Mouse (Mus musculus) CD4-positive, CD25-positive, alpha-beta regulatory T cell (primary cell): Measurements from ENCODE around the gene Rd3l. TPM values are rescaled to one million over a fixed set of nuclear protein-coding genes. Genes with fewer than 3 reads are reported as not detected.

Experiments used
- polyA plus RNA-seq: library from polyadenylated mRNA; unstranded; fragments of 100-300 nt; shearing (Covaris generic); gene quantifications from one replicate; pipeline ENCODE4 v1.2.1, GENCODE M21; 2017

Gene Rd3l
- polyA plus RNA-seq, result not detected

DNA sequence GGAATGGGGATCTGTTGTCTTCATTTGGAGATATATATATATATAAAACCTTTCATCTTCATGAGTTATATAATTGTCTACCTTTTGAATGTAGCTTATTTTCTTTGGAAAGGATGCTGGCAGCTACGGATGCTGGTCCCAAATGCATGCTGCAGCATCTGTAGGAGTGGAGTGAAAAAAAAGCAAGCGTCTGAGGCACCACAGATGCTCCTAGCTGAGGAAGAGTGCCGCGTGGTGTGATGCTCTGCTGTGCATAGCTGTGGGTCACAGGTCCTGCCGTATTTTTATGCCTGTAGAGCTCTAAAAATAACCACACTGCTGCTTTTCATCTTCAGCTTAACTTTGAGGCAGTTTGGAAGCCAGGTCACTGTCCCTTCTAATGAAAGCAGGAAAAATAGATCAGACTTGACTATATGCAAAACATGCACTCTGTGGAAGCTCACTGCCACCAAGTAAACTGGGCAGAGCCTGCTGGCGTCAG, at the start of gene Rd3l:
Rd3l (minus strand) TSS at position 431 of the 481 bp plus-strand sequence.

GRCm38 (mm10) chr12:111971231-111971686, 9.9 kb downstream of the Rd3l start, which contains the start of gene Tdrd9:
Tdrd9 (plus strand) TSS chr12:111971559.

DNA sequence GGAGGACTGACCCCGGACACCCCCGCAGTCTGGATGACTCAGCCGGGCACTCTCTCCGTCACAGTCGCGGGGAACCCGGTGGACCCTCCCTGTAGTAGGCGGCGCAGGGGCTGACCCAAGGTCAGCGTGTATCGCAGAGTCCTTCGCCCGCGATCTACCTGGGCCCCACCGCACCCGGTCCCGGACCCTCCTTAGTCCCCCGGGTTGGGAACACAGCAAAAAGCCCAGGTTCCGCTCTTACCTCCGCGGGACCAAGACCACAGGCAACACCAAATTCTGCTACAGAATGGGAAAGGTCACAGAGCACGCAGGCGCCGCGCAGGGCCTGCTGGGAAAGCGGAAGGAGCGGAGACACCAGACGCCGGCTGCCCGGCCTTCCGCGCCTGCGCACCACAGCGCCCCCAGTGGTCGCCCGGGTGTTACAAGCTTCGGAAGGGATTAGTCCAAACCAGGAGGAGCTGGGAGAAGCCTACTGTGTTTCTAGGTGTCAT, 14.4 kb downstream of the Rd3l start, which contains the start of gene Atp5mpl:
Atp5mpl (minus strand) TSS at position 295 of the 491 bp plus-strand sequence.

Other genes starting within 250 kb of the Rd3l start
- 54.3 TPM for gene Klc1, start 222.5 kb downstream of the Rd3l start, polyA plus RNA-seq
- gene Xrcc3, start 167.4 kb downstream of the Rd3l start, polyA plus RNA-seq, result 4.1 TPM
- 8.5 TPM for gene Zfyve21, start 167.1 kb downstream of the Rd3l start, polyA plus RNA-seq
- 75.9 TPM for gene Ppp1r13b, start 73.2 kb downstream of the Rd3l start, polyA plus RNA-seq
- gene Atp5mpl, start 14.3 kb downstream of the Rd3l start, polyA plus RNA-seq, result 231 TPM
- gene Tdrd9, start 9.8 kb downstream of the Rd3l start, polyA plus RNA-seq, result not detected
- not detected for gene Aspg, start 125.4 kb upstream of the Rd3l start, polyA plus RNA-seq
- not detected for gene Kif26a, start 164.9 kb upstream of the Rd3l start, polyA plus RNA-seq